Mouse (Mus musculus) ovary, adult 10 weeks (tissue): ENCODE data around the gene Kcnmb2. TPM values are rescaled to one million over a fixed set of nuclear protein-coding genes. Genes with fewer than 3 reads are reported as not detected.

Experiments used
- polyA plus RNA-seq: library from polyadenylated mRNA; stranded (reverse); fragments of 350-450 nt; fragmentation: Illumina TruSeq; extraction: RNeasy Lipid Tissue Mini Kit (QIAGEN cat#74804); gene quantifications from one replicate; pipeline ENCODE4 v1.2.3, GENCODE M21; 2014

The Kcnmb2 gene
- 9.0 TPM for polyA plus RNA-seq

GRCm38 (mm10) chr3:31902504-31903330, at the start of gene Kcnmb2:
Kcnmb2 (plus strand) TSS chr3:31902507.

